Comparison of ENCODE assay signal across 8 mouse cellular contexts in genomic region chr12:109400936-109401586, GRCm38 (mm10). TPM values are rescaled to one million over a fixed set of nuclear protein-coding genes. Genes with fewer than 3 reads are reported as not detected.
DNase-seq lines count a peak whose midpoint lies in the region; ATAC-seq and TF ChIP-seq lines count a peak whose summit lies in the region.

No protein-coding gene starts in this region.

- TF ChIP-seq CTCF in E14TG2a.4 (conservative IDR thresholded peaks at IDR 0.05; ENCODE audit: low read length): peak; percentile 78
- peak; percentile 84 for TF ChIP-seq CTCF in intestine, postnatal 0 days (IDR thresholded peaks at IDR 0.05; ENCODE audit: low read depth)

- no peak overlapping the region for H3K9ac ChIP-seq in hindbrain, embryonic 16.5 days (ENCODE audit: low read depth, low read length)
- no peak overlapping the region for H3K9ac ChIP-seq in intestine, postnatal 0 days (ENCODE audit: low read depth, low read length)
- H3K9ac ChIP-seq in stomach, embryonic 14.5 days (replicated peaks; ENCODE audit: low read depth, low read length): no peak overlapping the region

- H3K27ac ChIP-seq in hindbrain, embryonic 10.5 days: no peak overlapping the region
- H3K27ac ChIP-seq in hindbrain, embryonic 16.5 days (ENCODE audit: low read depth, low read length): no peak overlapping the region
- H3K27ac ChIP-seq in intestine, postnatal 0 days (ENCODE audit: low read depth, low read length): no peak overlapping the region
- H3K27ac ChIP-seq in stomach, embryonic 14.5 days (ENCODE audit: low read length): peak overlapping the region; percentile 86

- no peak for ATAC-seq in hindbrain, embryonic 16.5 days
- ATAC-seq in intestine, postnatal 0 days: no peak
- no peak for ATAC-seq in stomach, embryonic 14.5 days (ENCODE audit: insufficient number of reproducible peaks, insufficient read depth, low FRiP score, low read depth)

- peaks cover 89% of the 10 kb centered on the region for H3K4me1 ChIP-seq in hindbrain, embryonic 10.5 days (replicated peaks)
- peaks cover 22% of the 10 kb centered on the region for H3K4me1 ChIP-seq in hindbrain, embryonic 16.5 days (ENCODE audit: control insufficient read depth, insufficient read depth, low read depth, low read length)
- H3K4me1 ChIP-seq in E14TG2a.4 (replicated peaks; ENCODE audit: low read depth, low read length): peaks cover 13% of the 10 kb centered on the region
- H3K4me1 ChIP-seq in intestine, postnatal 0 days (replicated peaks; ENCODE audit: control insufficient read depth, insufficient read depth, low read length): peaks cover 15% of the 10 kb centered on the region; the same call in 1 of the 2 replicates
- peaks cover 61% of the 10 kb centered on the region for H3K4me1 ChIP-seq in stomach, embryonic 14.5 days (ENCODE audit: control insufficient read depth, insufficient read depth, low read length)

- H3K36me3 ChIP-seq in hindbrain, embryonic 10.5 days: no peaks in the 10 kb centered on the region
- no peaks in the 10 kb centered on the region for H3K36me3 ChIP-seq in hindbrain, embryonic 16.5 days (ENCODE audit: control insufficient read depth, insufficient read depth, low read length)
- no peaks in the 10 kb centered on the region for H3K36me3 ChIP-seq in E14TG2a.4 (ENCODE audit: insufficient read depth, low read length)
- no peaks in the 10 kb centered on the region for H3K36me3 ChIP-seq in intestine, postnatal 0 days (ENCODE audit: control insufficient read depth, insufficient read depth)
- no peaks in the 10 kb centered on the region for H3K36me3 ChIP-seq in stomach, embryonic 14.5 days (ENCODE audit: control insufficient read depth, insufficient read depth, low read length)

- WGBS in hindbrain, embryonic 10.5 days: 57% methylated on average over 15 of the region's 15 CpGs
- 55% methylated on average over 15 of the region's 15 CpGs for WGBS in hindbrain, embryonic 16.5 days
- 50% methylated on average over 15 of the region's 15 CpGs for WGBS in intestine, postnatal 0 days
- WGBS in stomach, embryonic 14.5 days: 40% methylated on average over 15 of the region's 15 CpGs

- peak; percentile 65 for DNase-seq in hindbrain, embryonic 10.5 days (ENCODE audit: low spot score)
- DNase-seq in NIH3T3 (ENCODE audit: low read depth): peak; percentile 40
- DNase-seq in urinary bladder, postnatal 25 days (ENCODE audit: low spot score): no peak
- no peak for DNase-seq in kidney, adult 18-20 months

- no peak overlapping the region for H3K4me3 ChIP-seq in hindbrain, embryonic 10.5 days
- H3K4me3 ChIP-seq in hindbrain, embryonic 16.5 days (ENCODE audit: low read length): no peak overlapping the region
- H3K4me3 ChIP-seq in E14TG2a.4 (replicated peaks; ENCODE audit: low read length): no peak overlapping the region
- no peak overlapping the region for H3K4me3 ChIP-seq in intestine, postnatal 0 days (ENCODE audit: low read depth, low read length)
- H3K4me3 ChIP-seq in stomach, embryonic 14.5 days (ENCODE audit: low read depth, low read length): no peak overlapping the region

- no peak overlapping the region for H3K4me2 ChIP-seq in hindbrain, embryonic 16.5 days (ENCODE audit: low read length)
- no peak overlapping the region for H3K4me2 ChIP-seq in intestine, postnatal 0 days (replicated peaks; ENCODE audit: low read depth)
- no peak overlapping the region for H3K4me2 ChIP-seq in stomach, embryonic 14.5 days (replicated peaks; ENCODE audit: low read depth, low read length)

- no peaks in the 10 kb centered on the region for H3K9me3 ChIP-seq in hindbrain, embryonic 10.5 days
- no peaks in the 10 kb centered on the region for H3K9me3 ChIP-seq in hindbrain, embryonic 16.5 days (ENCODE audit: control insufficient read depth, low read length)
- no peaks in the 10 kb centered on the region for H3K9me3 ChIP-seq in E14TG2a.4 (ENCODE audit: low read length)
- H3K9me3 ChIP-seq in intestine, postnatal 0 days (ENCODE audit: control insufficient read depth): no peaks in the 10 kb centered on the region
- H3K9me3 ChIP-seq in stomach, embryonic 14.5 days (ENCODE audit: control insufficient read depth, low read depth, low read length): no peaks in the 10 kb centered on the region

- peaks cover 31% of the 10 kb centered on the region for H3K27me3 ChIP-seq in hindbrain, embryonic 10.5 days (ENCODE audit: insufficient read depth, poor library complexity, severe bottlenecking)
- no peaks in the 10 kb centered on the region for H3K27me3 ChIP-seq in hindbrain, embryonic 16.5 days (replicated peaks; ENCODE audit: control insufficient read depth, insufficient read depth, low read length)
- H3K27me3 ChIP-seq in E14TG2a.4 (ENCODE audit: insufficient read depth, low read length): peaks cover 48% of the 10 kb centered on the region
- no peaks in the 10 kb centered on the region for H3K27me3 ChIP-seq in intestine, postnatal 0 days (replicated peaks; ENCODE audit: control insufficient read depth, insufficient read depth, low read length)
- H3K27me3 ChIP-seq in stomach, embryonic 14.5 days (ENCODE audit: control insufficient read depth, insufficient read depth, low read length): no peaks in the 10 kb centered on the region

RNA-seq across cellular contexts. Expression of gene Dlk1, which starts 51.6 kb away (rescaled TPM):
- 64.4 and 82.8 TPM in 2 replicates for polyA plus RNA-seq in hindbrain, embryonic 10.5 days (2016; fragmentation: Nextera tagmentation; extraction: Ambion mirVana)
- polyA plus RNA-seq in hindbrain, embryonic 16.5 days (2015; fragmentation: Nextera tagmentation; extraction: Ambion mirVana): 57.7 and 84.8 TPM in 2 replicates
- polyA plus RNA-seq in intestine, postnatal 0 days (2015; fragmentation: Nextera tagmentation; extraction: Ambion mirVana): 73.6 and 78.6 TPM in 2 replicates
- polyA plus RNA-seq in stomach, embryonic 14.5 days (2014; fragmentation: Nextera tagmentation; extraction: Ambion mirVana): 477 and 553 TPM in 2 replicates

Comparison
In these comparisons a context has a peak if more than half of its experiments do, and no peak if none do; other contexts are left out.
1. DNase-seq: peak in hindbrain, embryonic 10.5 days (single experiment) and NIH3T3 (single experiment); none in urinary bladder, postnatal 25 days (single experiment) and kidney, adult 18-20 months (single experiment).